Comparison of ENCODE assay signal across 21 mouse cellular contexts in genomic region chr4:135745613-135746012, GRCm38 (mm10). TPM values are rescaled to one million over a fixed set of nuclear protein-coding genes. Genes with fewer than 3 reads are reported as not detected.
DNase-seq lines count a peak whose midpoint lies in the region; ATAC-seq and TF ChIP-seq lines count a peak whose summit lies in the region.
"Had no signal": no experiment of that assay in that cellular context is flagged by ENCODE, and none has a peak within 500 bp of the region (broad histone marks: within the 10 kb centered on the region; RNA-seq: fewer than 3 reads in every experiment).

No protein-coding gene starts in this region.

- no peak overlapping the region for H3K4me2 ChIP-seq in liver, postnatal 0 days (ENCODE audit: low read depth, low read length)
- H3K4me2 ChIP-seq: embryonic facial prominence, embryonic 12.5 days; heart, embryonic 13.5 days; hindbrain, embryonic 13.5 days had no signal

- H3K79me2 ChIP-seq in liver, adult 2 months (ENCODE audit: control insufficient read depth, insufficient read depth, low read length) = no peaks in the 10 kb centered on the region

- no peaks in the 10 kb centered on the region for H3K9me3 ChIP-seq in liver, postnatal 0 days (ENCODE audit: low read length)
- H3K9me3 ChIP-seq: embryonic facial prominence, embryonic 12.5 days; heart, embryonic 13.5 days; hindbrain, embryonic 13.5 days had no signal

- H3K36me3 ChIP-seq in liver, adult 2 months (ENCODE audit: control insufficient read depth, insufficient read depth, low read length) = no peaks in the 10 kb centered on the region
- no peaks in the 10 kb centered on the region for H3K36me3 ChIP-seq in liver, postnatal 0 days (replicated peaks; ENCODE audit: insufficient read depth, low read length)
- H3K36me3 ChIP-seq: embryonic facial prominence, embryonic 12.5 days; heart, embryonic 13.5 days; hindbrain, embryonic 13.5 days had no signal

- no peak overlapping the region for H3K4me3 ChIP-seq in gastrocnemius, adult 2 months
- no peak overlapping the region for H3K4me3 ChIP-seq in liver, adult 2 months (ENCODE audit: insufficient read depth, low read depth, low read length)
- H3K4me3 ChIP-seq in liver, postnatal 0 days (ENCODE audit: low read depth, low read length) = no peak overlapping the region
- H3K4me3 ChIP-seq: embryonic facial prominence, embryonic 12.5 days; heart, embryonic 13.5 days; hindbrain, embryonic 13.5 days had no signal

- intact Hi-C loops in gastrocnemius, adult 2 months (cut with DNase I) = no loop called here
- intact Hi-C loops in heart, postnatal 14 days (cut with DNase I) = no loop called here

- ATAC-seq in liver, postnatal 0 days = peak; percentile 81
- no peak for ATAC-seq in megakaryocyte progenitor cell, adult 5-6 weeks (replicated peaks; ENCODE audit: poor library complexity)
- ATAC-seq: forebrain, postnatal 0 days; midbrain, embryonic 16.5 days had no signal

- TF ChIP-seq POLR2A in liver, adult 2 months (IDR thresholded peaks at IDR 0.05; ENCODE audit: extremely low read depth, insufficient read depth, low read length) = no peak

- H3K4me1 ChIP-seq in liver, adult 2 months (ENCODE audit: control insufficient read depth, insufficient read depth, low read length) = peaks cover 11% of the 10 kb centered on the region
- H3K4me1 ChIP-seq in liver, postnatal 0 days (ENCODE audit: insufficient read depth) = peaks cover 7% of the 10 kb centered on the region
- H3K4me1 ChIP-seq: heart, embryonic 13.5 days; hindbrain, embryonic 13.5 days had no signal

- peak overlapping the region; percentile 58 for H3K27ac ChIP-seq in gastrocnemius, adult 2 months
- H3K27ac ChIP-seq in liver, adult 2 months (replicated peaks; ENCODE audit: insufficient read depth, low read depth, low read length) = peak overlapping the region; percentile 43
- no peak overlapping the region for H3K27ac ChIP-seq in liver, postnatal 0 days (ENCODE audit: low read depth)
- H3K27ac ChIP-seq: embryonic facial prominence, embryonic 12.5 days; heart, embryonic 13.5 days; hindbrain, embryonic 13.5 days; liver, embryonic 14.5 days had no signal

- H3K9ac ChIP-seq in liver, adult 2 months (ENCODE audit: low read depth, low read length) = no peak overlapping the region
- no peak overlapping the region; the same call in 1 of the 2 replicates for H3K9ac ChIP-seq in liver, postnatal 0 days (replicated peaks)
- H3K9ac ChIP-seq: embryonic facial prominence, embryonic 12.5 days; forebrain, postnatal 0 days; heart, embryonic 13.5 days; hindbrain, embryonic 13.5 days; liver, embryonic 14.5 days had no signal

- no peaks in the 10 kb centered on the region for H3K27me3 ChIP-seq in liver, adult 2 months (ENCODE audit: control insufficient read depth, insufficient read depth, low read length)
- H3K27me3 ChIP-seq in liver, postnatal 0 days (ENCODE audit: insufficient read depth, low read length) = no peaks in the 10 kb centered on the region
- H3K27me3 ChIP-seq: hindbrain, embryonic 13.5 days had no signal

- DNase-seq in gastrocnemius, adult 2 months = peak; percentile 85
- DNase-seq in gastrocnemius, postnatal 4 days (ENCODE audit: low spot score in 2 of 2) = no peak
- peak; percentile 93 for DNase-seq in liver, adult 2 months (ENCODE audit: extremely low read depth, low read depth, low spot score)
- DNase-seq in liver = no peak
- DNase-seq in heart, postnatal 14 days = peak; percentile 47 to 67
- DNase-seq in liver, postnatal 0 days = peak; percentile 35
- DNase-seq in cerebellum, adult 18-20 months = no peak
- DNase-seq: adrenal gland, postnatal 25 days; cerebellum, adult 8-10 months; forebrain, postnatal 0 days; kidney, postnatal 4 days; lung, postnatal 14 days; thymus, postnatal 14 days had no signal

- 23% methylated on average over 10 of the region's 10 CpGs for whole genome bisulfite sequencing in liver, adult 2 months
- 58% methylated on average over 10 of the region's 10 CpGs for WGBS in liver, postnatal 0 days (ENCODE audit: insufficient replicate concordance)

- no peak for TF ChIP-seq CTCF in gastrocnemius, adult 2 months (IDR thresholded peaks at IDR 0.05)
- no peak for TF ChIP-seq CTCF in liver, adult 2 months (IDR thresholded peaks at IDR 0.05; ENCODE audit: low read depth, low read length)
- TF ChIP-seq CTCF in liver, postnatal 0 days (IDR thresholded peaks at IDR 0.05; ENCODE audit: low read depth) = no peak

- TF ChIP-seq EP300 in liver, postnatal 0 days (IDR thresholded peaks at IDR 0.05; ENCODE audit: low read depth) = no peak

RNA-seq across cellular contexts. Expression of gene Myom3, which starts 13.9 kb away (rescaled TPM):
- 100 to 1,000 TPM in 1 of 2 experiments, 10 to 100 TPM in 1; 31.1 to 100 TPM for total RNA-seq in gastrocnemius, adult 2 months (2021)
- 100 to 1,000 TPM; 107 to 112 TPM for total RNA-seq in gastrocnemius, postnatal 4 days (2021)
- total RNA-seq in liver, adult 2 months (2014; rRNA removed) = under 0.01 and 0.46 TPM in 2 replicates
- polyA plus RNA-seq in liver, adult 2 months (2012; rRNA removed) = 0.09 and 0.12 TPM in 2 replicates
- 1 to 10 TPM in 1 of 2 experiments, under 1 TPM in 1; 0.61 to 1.1 TPM for total RNA-seq in heart, postnatal 14 days (2021)
- polyA plus RNA-seq in liver, postnatal 0 days (2015; fragmentation: Nextera tagmentation; extraction: Ambion mirVana) = 0.02 and 0.11 TPM in 2 replicates
- not detected in 2 replicates for total RNA-seq in megakaryocyte progenitor cell, adult 5-6 weeks (2015)
- total RNA-seq in megakaryocyte progenitor cell, adult 5-6 weeks (2017) = not detected in 2 replicates
- total RNA-seq: megakaryocyte-erythroid progenitor cell, adult 5-6 weeks had no signal

RNA-seq across cellular contexts. Expression of gene Il22ra1, which starts 17.6 kb away (rescaled TPM):
- total RNA-seq in gastrocnemius, adult 2 months (2021) = not detected
- total RNA-seq in gastrocnemius, postnatal 4 days (2021) = under 1 TPM in 1 of 2 experiments, not detected in 1; 0.20 TPM
- 1.4 and 1.7 TPM in 2 replicates for total RNA-seq in liver, adult 2 months (2014; rRNA removed)
- 4.1 and 4.5 TPM in 2 replicates for polyA plus RNA-seq in liver, adult 2 months (2012; rRNA removed)
- under 1 TPM; 0.44 to 0.53 TPM for total RNA-seq in heart, postnatal 14 days (2021)
- 0.25 and 0.39 TPM in 2 replicates for polyA plus RNA-seq in liver, postnatal 0 days (2015; fragmentation: Nextera tagmentation; extraction: Ambion mirVana)
- total RNA-seq in megakaryocyte progenitor cell, adult 5-6 weeks (2015) = not detected in 2 replicates
- not detected in 2 replicates for total RNA-seq in megakaryocyte progenitor cell, adult 5-6 weeks (2017)
- total RNA-seq: megakaryocyte-erythroid progenitor cell, adult 5-6 weeks had no signal
- polyA plus RNA-seq: cortical plate, adult 2 months; embryonic facial prominence, embryonic 12.5 days; forebrain, postnatal 0 days; heart, embryonic 13.5 days; hindbrain, embryonic 13.5 days; midbrain, embryonic 16.5 days had no signal

RNA-seq across cellular contexts. Expression of gene Ifnlr1, which starts 59.5 kb away (rescaled TPM):
- total RNA-seq in gastrocnemius, adult 2 months (2021) = under 1 TPM; 0.17 to 0.31 TPM
- under 1 TPM; 0.16 to 0.17 TPM for total RNA-seq in gastrocnemius, postnatal 4 days (2021)
- under 0.01 TPM in 1 of 2 replicates, not detected in the other for total RNA-seq in liver, adult 2 months (2014; rRNA removed)
- polyA plus RNA-seq in liver, adult 2 months (2012; rRNA removed) = 0.06 and 0.14 TPM in 2 replicates
- 1 to 10 TPM; 2.5 to 2.9 TPM for total RNA-seq in heart, postnatal 14 days (2021)
- polyA plus RNA-seq in liver, postnatal 0 days (2015; fragmentation: Nextera tagmentation; extraction: Ambion mirVana) = 0.22 and 0.30 TPM in 2 replicates
- total RNA-seq in megakaryocyte progenitor cell, adult 5-6 weeks (2015) = 0.68 and 1.6 TPM in 2 replicates
- 0.30 and 0.46 TPM in 2 replicates for total RNA-seq in megakaryocyte progenitor cell, adult 5-6 weeks (2017)

Comparison
In these comparisons a context has a peak if more than half of its experiments do, and no peak if none do; other contexts are left out.
1. DNase-seq: peak in gastrocnemius, adult 2 months (single experiment), liver, adult 2 months (single experiment), heart, postnatal 14 days (2 of 2) and liver, postnatal 0 days (single experiment); none in gastrocnemius, postnatal 4 days (0 of 2), liver (single experiment) and cerebellum, adult 18-20 months (0 of 2).
2. RNA of gene Myom3, which starts 13.9 kb away (total RNA-seq): 107 to 112 TPM in gastrocnemius, postnatal 4 days and 31.1 to 100 TPM in gastrocnemius, adult 2 months; 0.61 to 1.1 TPM in heart, postnatal 14 days, under 0.01 to 0.46 TPM in liver, adult 2 months and not detected in megakaryocyte progenitor cell, adult 5-6 weeks; every median in the first group is over 10 times any median in the second.